Mouse (Mus musculus) c-Kit-positive CD71-negative TER-119-negative erythroid progenitor cells, embryonic 14.5 days (primary cell): ENCODE results near the gene Tmem221.

ENCODE experiments used
- DNase-seq: peaks from one replicate; pipeline ENCODE4 v3.0.0-alpha.2; 2013; ENCODE audit warnings: low read depth

The Tmem221 gene

GRCm38 (mm10) chr8:71509316-71509715, 49.4 kb downstream of the Tmem221 start:
- no peak for DNase-seq

GRCm38 (mm10) chr8:71507589-71508104, 51.0 kb downstream of the Tmem221 start:
- peak; percentile 65 for DNase-seq

GRCm38 (mm10) chr8:71505979-71506378, 52.7 kb downstream of the Tmem221 start:
- no peak for DNase-seq

GRCm38 (mm10) chr8:71505326-71505725, 53.3 kb downstream of the Tmem221 start:
- no peak for DNase-seq

- DNase-seq: no peak
Observed at GRCm38 (mm10) chr8:71504349-71504748, 54.3 kb downstream of the Tmem221 start.
